Mouse (Mus musculus): ENCODE results near the gene Epdr1.

DNA sequence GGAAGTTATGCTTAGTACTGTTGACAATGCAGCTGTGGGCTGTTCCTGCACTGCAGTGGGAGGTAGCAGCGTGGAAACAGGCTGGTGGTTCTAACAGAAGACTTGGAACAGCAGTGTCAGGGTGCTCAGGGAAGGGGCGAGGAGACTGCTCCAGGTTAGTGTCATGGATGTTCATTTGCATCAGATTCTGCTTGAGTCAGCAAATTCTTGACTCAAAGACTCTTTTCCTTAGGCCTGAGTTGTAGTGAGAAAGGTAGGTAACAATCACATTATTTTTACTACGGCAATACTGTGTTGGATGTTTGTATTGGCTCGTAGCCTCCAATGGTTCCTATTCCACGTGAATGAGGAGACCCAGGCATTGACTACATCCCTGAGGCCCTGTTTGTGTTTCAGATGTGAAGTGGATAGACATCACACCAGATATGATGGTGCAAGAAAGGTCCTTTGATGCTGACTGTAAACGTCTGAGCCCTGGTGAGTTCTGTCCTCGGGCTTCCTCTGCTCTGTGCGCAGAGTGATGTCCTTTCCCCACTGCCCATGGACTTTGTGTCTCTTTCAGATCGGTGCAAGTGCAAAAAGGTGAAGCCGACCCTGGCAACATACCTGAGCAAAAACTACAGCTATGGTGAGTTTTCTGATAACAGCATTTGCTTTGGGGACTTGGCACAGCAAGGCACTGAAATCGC lies 5.0 kb upstream of the Epdr1 start:
- TF ChIP-seq POLR2A (IDR thresholded peaks at IDR 0.05; ENCODE audit: insufficient read length, low read depth) = no peak
- TF ChIP-seq TCF3 (IDR thresholded peaks at IDR 0.05; ENCODE audit: insufficient read length, low read depth) = no peak
- no peak for TF ChIP-seq MAX (IDR thresholded peaks at IDR 0.05; ENCODE audit: low read depth)
- no peak for TF ChIP-seq REST (IDR thresholded peaks at IDR 0.05; ENCODE audit: insufficient read depth, insufficient read length)
- no peak for TF ChIP-seq TCF12 (IDR thresholded peaks at IDR 0.05; ENCODE audit: insufficient read depth, poor library complexity, severe bottlenecking)
- no peak for TF ChIP-seq E2F4 (IDR thresholded peaks at IDR 0.05; ENCODE audit: insufficient read depth)
